Mouse (Mus musculus): ENCODE measurements at regions not wholly inside any gene's neighbourhood (a gene's known extent, or its start where the extent isn't known, plus 50 kb on each side); places are given as distances from the start of the nearest gene placed in this dataset.

GRCm38 (mm10) chr10:9161597-9161996, 275.7 kb upstream of the Sash1 start:
- no peak for DNase-seq

- no peak for DNase-seq
These were observed 271.7 kb upstream of the Sash1 start for GRCm38 (mm10) chr10:9157299-9158215.

GRCm38 (mm10) chr10:9136099-9136498, 250.2 kb upstream of the Sash1 start:
- no peak for DNase-seq

GRCm38 (mm10) chr10:9134293-9135021, 248.6 kb upstream of the Sash1 start:
- DNase-seq: no peak

- no peak for DNase-seq
These were observed 244.2 kb upstream of the Sash1 start for GRCm38 (mm10) chr10:9130061-9130460.

GRCm38 (mm10) chr10:9119249-9119648, 233.4 kb upstream of the Sash1 start:
- DNase-seq: no peak

GRCm38 (mm10) chr10:9117648-9118551, 232.0 kb upstream of the Sash1 start:
- no peak for DNase-seq

- no peak for DNase-seq
These were observed 231.3 kb upstream of the Sash1 start for GRCm38 (mm10) chr10:9117134-9117533.

GRCm38 (mm10) chr10:9113706-9114105, 227.8 kb upstream of the Sash1 start:
- DNase-seq: peak; percentile 65

GRCm38 (mm10) chr10:9111051-9111450, 225.2 kb upstream of the Sash1 start:
- DNase-seq: no peak

GRCm38 (mm10) chr10:9096207-9096606, 210.3 kb upstream of the Sash1 start:
- no peak for DNase-seq

- no peak for DNase-seq
These were observed 209.3 kb upstream of the Sash1 start for GRCm38 (mm10) chr10:9095163-9095562.

- DNase-seq: peak; percentile 11
These were observed 206.5 kb upstream of the Sash1 start for GRCm38 (mm10) chr10:9092237-9092885.

- no peak for DNase-seq
These were observed 205.1 kb upstream of the Sash1 start for GRCm38 (mm10) chr10:9090961-9091360.

- DNase-seq: no peak
These were observed 202.0 kb upstream of the Sash1 start for GRCm38 (mm10) chr10:9087871-9088270.

GRCm38 (mm10) chr10:9087171-9087570, 201.3 kb upstream of the Sash1 start:
- no peak for DNase-seq

- DNase-seq: no peak
These were observed 200.8 kb upstream of the Sash1 start for GRCm38 (mm10) chr10:9086666-9087065.

- DNase-seq: no peak
These were observed 199.6 kb upstream of the Sash1 start for GRCm38 (mm10) chr10:9085441-9085840.

GRCm38 (mm10) chr10:9074916-9075315, 189.0 kb upstream of the Sash1 start:
- no peak for DNase-seq

GRCm38 (mm10) chr10:9071630-9072029, 185.8 kb upstream of the Sash1 start:
- no peak for DNase-seq

- no peak for DNase-seq
These were observed 183.8 kb upstream of the Sash1 start for GRCm38 (mm10) chr10:9069608-9070190.

- DNase-seq: no peak
These were observed 180.7 kb upstream of the Sash1 start for GRCm38 (mm10) chr10:9066566-9066965.

Measured in layer of hippocampus, adult 9-11 months (tissue).